Mouse (Mus musculus): ENCODE results near the gene Ints7.

DNA sequence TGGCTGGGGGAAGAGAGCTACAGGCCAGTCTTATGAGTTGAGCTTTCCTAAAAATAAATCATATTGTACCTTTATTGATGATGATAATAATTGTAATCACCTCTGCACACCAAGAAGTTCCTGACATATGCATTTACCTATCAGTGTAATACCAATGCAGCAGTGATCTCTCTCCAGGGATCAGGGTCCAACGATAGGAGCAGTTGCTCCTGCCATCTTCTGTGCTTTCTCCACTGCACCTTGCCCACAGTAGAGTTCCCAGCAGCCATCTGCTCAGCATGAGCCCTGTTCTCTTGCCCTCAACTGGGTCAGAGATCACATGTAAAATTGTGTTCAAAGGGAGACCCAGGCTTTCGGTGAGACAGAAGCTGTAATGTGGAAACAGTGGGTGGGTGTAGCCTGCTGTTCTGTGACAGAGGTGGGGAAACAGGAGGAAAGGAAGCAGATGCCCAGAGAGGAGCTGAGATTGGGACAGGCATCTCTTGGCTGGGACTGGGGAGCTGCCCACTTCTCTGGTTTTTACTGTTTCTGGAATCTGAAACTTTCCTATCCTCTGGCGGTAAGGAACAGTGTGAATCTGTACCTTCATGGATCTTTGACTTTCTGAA is 63.9 kb downstream of the Ints7 start:
- TF ChIP-seq CTCF (IDR thresholded peaks at IDR 0.05; ENCODE audit: extremely low read depth, insufficient read length, insufficient replicate concordance, low read depth, low read length) (no peak), POLR2A (IDR thresholded peaks at IDR 0.05; ENCODE audit: low read depth, low read length) (no peak)

Data from small intestine, adult 2 months (tissue).